Mouse (Mus musculus) MN1 (cell line): ENCODE results near the gene Samd8.

ENCODE experiments used
- DNase-seq: peaks from one replicate; pipeline ENCODE4 v3.0.0-alpha.2; 2016; ENCODE audit warnings: low spot score

Samd8 gene

GRCm38 (mm10) chr14:21830876-21831767 lies 80.8 kb downstream of the Samd8 start:
- peak; percentile 92 for DNase-seq

DNA sequence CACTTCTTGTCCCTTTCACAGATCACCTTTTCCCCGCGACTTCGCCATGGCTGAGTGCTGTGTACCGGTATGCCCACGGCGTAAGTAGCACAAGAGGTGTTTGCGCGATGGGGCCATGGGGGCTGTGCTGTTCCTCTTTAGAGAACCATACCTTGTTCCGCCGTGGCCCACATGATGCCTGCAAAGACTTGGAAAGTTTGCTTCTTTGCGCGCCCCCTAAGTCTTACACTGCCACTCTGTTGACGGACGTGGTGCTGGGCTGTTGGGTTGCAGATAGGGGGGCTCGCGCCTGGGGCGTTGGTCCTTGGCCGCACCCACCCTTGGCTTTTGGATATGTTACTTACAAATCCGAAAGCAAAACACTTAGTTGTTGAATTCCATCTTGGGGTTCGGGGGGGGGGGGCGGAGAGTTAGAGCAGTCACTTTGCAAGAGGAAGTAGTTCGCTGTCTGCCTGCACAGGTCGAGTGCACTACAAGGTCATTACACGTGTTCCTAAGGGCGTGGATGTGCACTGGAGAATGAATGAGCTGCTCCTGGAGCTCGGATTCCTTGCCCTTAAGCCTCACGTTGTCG lies 81.6 kb downstream of the Samd8 start:
- no peak for DNase-seq

- DNase-seq = no peak
Observed at GRCm38 (mm10) chr14:21838336-21839017, 88.1 kb downstream of the Samd8 start.

DNA sequence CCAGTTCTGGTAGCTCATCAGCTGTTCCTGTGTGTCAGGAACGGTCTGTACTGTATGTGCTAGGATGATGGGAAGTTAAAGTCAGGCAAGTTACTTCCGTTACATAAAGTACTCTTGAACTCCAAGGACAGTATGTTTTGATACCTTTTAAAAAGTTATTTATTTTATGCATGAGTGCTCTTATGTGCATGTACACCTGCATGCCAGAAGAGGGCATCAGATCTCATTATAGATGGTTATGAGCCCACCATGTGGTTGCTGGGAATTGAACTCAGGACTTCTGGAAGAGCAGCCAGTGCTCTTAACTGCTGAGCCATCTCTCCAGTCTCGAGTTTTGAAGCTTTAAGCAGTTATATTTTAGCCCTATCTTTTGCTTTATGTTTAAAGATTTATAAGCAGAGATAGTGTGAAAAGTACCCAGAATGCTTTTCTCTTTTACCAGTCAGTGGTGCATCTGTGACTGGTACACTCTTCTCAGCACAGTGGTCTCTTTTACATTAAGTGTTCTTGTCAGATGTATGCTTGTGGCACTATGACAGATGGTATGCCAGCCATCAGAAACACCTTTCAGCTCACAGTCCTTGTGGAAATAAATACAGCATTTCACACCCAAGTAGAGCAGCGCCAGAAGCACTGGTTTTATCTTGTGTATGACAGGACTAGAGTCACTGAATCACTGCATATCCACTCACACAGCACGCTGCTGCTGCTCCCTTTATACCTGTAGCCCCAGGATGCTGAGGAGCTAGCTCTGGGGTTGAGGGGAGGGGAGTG lies 91.7 kb downstream of the Samd8 start:
- DNase-seq = no peak

DNA sequence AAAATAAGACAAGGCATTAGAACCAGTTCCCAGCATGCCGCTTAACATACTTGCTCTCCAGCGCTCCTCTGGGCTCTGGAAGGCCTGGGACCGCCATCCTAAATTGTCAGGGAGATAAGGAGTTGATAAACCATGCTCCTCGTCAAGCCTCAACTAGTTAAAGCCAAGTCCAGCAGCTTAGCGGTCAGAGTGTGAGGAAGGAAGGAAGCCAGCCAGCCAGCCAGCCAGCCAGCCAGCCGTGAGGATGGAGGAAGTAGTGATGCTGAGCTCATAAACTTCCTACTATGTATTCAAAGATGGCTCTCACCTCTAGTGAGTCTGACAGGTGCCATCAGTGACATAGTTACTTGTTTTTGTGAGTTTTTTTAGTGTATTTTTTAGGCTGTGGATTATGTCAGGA lies 92.9 kb downstream of the Samd8 start:
- DNase-seq = no peak

- no peak for DNase-seq
Observed at GRCm38 (mm10) chr14:21846827-21847380, 96.6 kb downstream of the Samd8 start.

DNA sequence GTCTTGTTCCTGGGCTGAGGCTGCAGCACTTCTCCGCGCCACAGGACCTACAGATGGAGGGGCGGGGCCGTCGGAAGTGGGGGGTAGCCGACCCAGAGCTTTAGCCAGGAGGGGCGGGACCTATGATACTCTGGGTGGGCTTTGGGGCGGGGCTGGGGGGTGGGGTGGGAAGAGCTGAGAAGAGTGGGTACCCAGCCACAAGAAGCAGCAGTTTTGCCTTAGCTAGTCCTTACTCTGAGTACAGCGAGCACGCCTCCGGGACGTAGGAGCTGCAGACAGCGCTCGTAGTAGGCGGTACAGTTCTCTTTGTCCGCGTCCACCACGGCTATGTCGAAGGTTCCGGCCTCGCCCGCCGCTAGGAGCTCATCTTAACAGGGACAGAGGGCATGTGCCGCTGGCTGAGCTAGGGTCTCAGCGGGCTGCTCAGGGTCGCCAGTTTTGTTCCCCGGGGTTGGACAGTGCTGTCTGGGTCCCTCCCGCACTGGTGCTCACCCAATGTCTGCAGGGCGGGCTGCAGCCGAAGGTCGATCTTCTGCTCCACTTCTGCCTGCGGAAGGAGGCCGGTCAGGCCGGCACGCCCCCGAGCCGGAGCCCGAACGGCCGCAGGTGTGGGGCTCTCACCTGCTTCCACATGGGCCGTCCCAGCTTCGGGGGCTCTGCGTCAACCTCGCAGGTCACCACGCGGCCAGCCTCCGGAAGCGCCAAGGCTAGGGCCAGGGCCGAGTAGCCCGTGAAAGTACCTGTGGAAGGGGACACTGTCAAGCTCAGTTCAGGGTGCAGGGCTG lies 97.2 kb downstream of the Samd8 start:
- DNase-seq = peak; percentile 31
